In the genomic region with DNA sequence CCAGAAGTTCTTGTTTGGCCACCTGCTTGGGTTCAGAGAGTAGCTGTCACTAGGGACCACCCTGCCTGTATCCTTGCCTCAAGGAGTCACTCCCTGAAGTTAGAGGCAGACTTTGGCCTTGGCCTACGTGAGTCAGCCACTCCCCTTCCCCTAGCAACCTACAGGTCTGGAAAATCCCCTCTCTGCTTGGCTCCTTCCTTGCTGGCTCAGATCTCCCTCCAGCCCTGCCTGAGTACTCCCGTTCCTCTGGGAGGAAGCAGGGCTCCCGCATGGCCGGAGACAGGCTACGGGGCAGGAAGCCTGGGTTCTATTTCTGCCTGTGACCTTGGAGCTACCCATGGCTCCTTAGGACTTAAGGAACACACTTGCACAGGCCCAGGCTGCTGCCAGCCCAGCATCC, we compare ENCODE assay signal across 9 mouse cellular contexts. TPM values are rescaled to one million over a fixed set of nuclear protein-coding genes. Genes with fewer than 3 reads are reported as not detected.
DNase-seq lines count a peak whose midpoint lies in the region; ATAC-seq and TF ChIP-seq lines count a peak whose summit lies in the region.
"Had no signal": no experiment of that assay in that cellular context is flagged by ENCODE, and none has a peak within 500 bp of the region (broad histone marks: within the 10 kb centered on the region; RNA-seq: fewer than 3 reads in every experiment).

No protein-coding gene starts in this region.

- H3K9me3 ChIP-seq in neural tube, embryonic 15.5 days (replicated peaks), result no peaks in the 10 kb centered on the region
- H3K9me3 ChIP-seq in midbrain, embryonic 16.5 days (replicated peaks; ENCODE audit: control insufficient read depth, low read length, poor library complexity, severe bottlenecking), result no peaks in the 10 kb centered on the region

- no peaks in the 10 kb centered on the region for H3K27me3 ChIP-seq in heart, adult 2 months (ENCODE audit: control insufficient read depth, insufficient read depth, low read length)
- no peaks in the 10 kb centered on the region for H3K27me3 ChIP-seq in neural tube, embryonic 15.5 days (replicated peaks)
- H3K27me3 ChIP-seq in midbrain, embryonic 16.5 days (ENCODE audit: control insufficient read depth, insufficient read depth, low read depth, low read length), result no peaks in the 10 kb centered on the region

- DNase-seq in layer of hippocampus, adult 2 months (ENCODE audit: low spot score in 2 of 2), result no peak
- no peak for DNase-seq in layer of hippocampus, adult 18-20 months (ENCODE audit: low spot score in 2 of 2)
- DNase-seq in heart, adult 2 months, result peak; percentile 73 to 84
- peak; percentile 75 for DNase-seq in kidney, adult 11 months
- DNase-seq in left cerebral cortex, postnatal 14 days (ENCODE audit: low spot score in 2 of 2), result no peak
- DNase-seq in cerebellum, postnatal 10 days, result no peak

- H3K36me3 ChIP-seq in heart, adult 2 months (ENCODE audit: control insufficient read depth, insufficient read depth, low read length), result peaks cover 12% of the 10 kb centered on the region
- H3K36me3 ChIP-seq in neural tube, embryonic 15.5 days, result no peaks in the 10 kb centered on the region
- no peaks in the 10 kb centered on the region for H3K36me3 ChIP-seq in midbrain, embryonic 16.5 days (ENCODE audit: control insufficient read depth, insufficient read depth, low read length)

- H3K27ac ChIP-seq in layer of hippocampus, adult 2 months, result peak overlapping the region; percentile 69
- H3K27ac ChIP-seq in heart, adult 2 months, result peak overlapping the region; percentile 84
- H3K27ac ChIP-seq in neural tube, embryonic 15.5 days (replicated peaks), result peak overlapping the region; percentile 71; the same call in 1 of the 2 replicates
- H3K27ac ChIP-seq in midbrain, embryonic 16.5 days (ENCODE audit: low read length), result no peak overlapping the region

- H3K79me2 ChIP-seq in heart, adult 2 months (replicated peaks; ENCODE audit: control insufficient read depth, insufficient read depth, low read length), result peaks cover 7% of the 10 kb centered on the region

- peak; percentile 36; the same call in 1 of the 2 replicates for TF ChIP-seq POLR2A in heart, adult 2 months (IDR thresholded peaks at IDR 0.05; ENCODE audit: insufficient read depth, low read depth, low read length)

- peak overlapping the region; percentile 39 for H3K9ac ChIP-seq in heart, adult 2 months (ENCODE audit: low read depth, low read length)
- H3K9ac ChIP-seq in neural tube, embryonic 15.5 days (replicated peaks), result no peak overlapping the region
- no peak overlapping the region for H3K9ac ChIP-seq in midbrain, embryonic 16.5 days (ENCODE audit: low read depth, low read length)

- intact Hi-C loops in heart, adult 2 months (cut with DNase I), result loop anchor here (1.0 kb wide), 1 partner anchor 8 kb away; no protein-coding TSS in a partner anchor
- intact Hi-C loops in left cerebral cortex, postnatal 14 days (cut with DNase I), result no loop called here

- 16% methylated on average over 5 of the region's 5 CpGs for WGBS in heart, adult 2 months
- 91% methylated on average over 5 of the region's 5 CpGs for WGBS in neural tube, embryonic 15.5 days
- 72% methylated on average over 5 of the region's 5 CpGs for WGBS in midbrain, embryonic 16.5 days

- peaks cover 71% of the 10 kb centered on the region for H3K4me1 ChIP-seq in heart, adult 2 months (ENCODE audit: control insufficient read depth, insufficient read depth, low read length)
- H3K4me1 ChIP-seq in neural tube, embryonic 15.5 days, result peaks cover 28% of the 10 kb centered on the region
- H3K4me1 ChIP-seq in midbrain, embryonic 16.5 days (ENCODE audit: control insufficient read depth, insufficient read depth, low read length), result no peaks in the 10 kb centered on the region

- no peak for ATAC-seq in neural tube, embryonic 15.5 days (ENCODE audit: low FRiP score)
- ATAC-seq in midbrain, embryonic 16.5 days, result no peak

- TF ChIP-seq CTCF in layer of hippocampus, adult 2 months (conservative IDR thresholded peaks at IDR 0.05), result no peak
- no peak for TF ChIP-seq CTCF in heart, adult 2 months (IDR thresholded peaks at IDR 0.05)

- no peak overlapping the region for H3K4me2 ChIP-seq in neural tube, embryonic 15.5 days
- H3K4me2 ChIP-seq in midbrain, embryonic 16.5 days (ENCODE audit: low read length), result no peak overlapping the region

- no peak overlapping the region for H3K4me3 ChIP-seq in layer of hippocampus, adult 2 months
- H3K4me3 ChIP-seq in heart, adult 2 months, result no peak overlapping the region; the same call in 1 of the 2 replicates
- no peak overlapping the region for H3K4me3 ChIP-seq in neural tube, embryonic 15.5 days (replicated peaks)
- H3K4me3 ChIP-seq in midbrain, embryonic 16.5 days (ENCODE audit: low read depth, low read length), result no peak overlapping the region

- TF ChIP-seq EP300 in heart, adult 2 months (IDR thresholded peaks at IDR 0.05; ENCODE audit: insufficient read depth, low read depth, low read length), result peak; percentile 89

RNA-seq across cellular contexts. Expression of a gene that starts 28.8 kb away (rescaled TPM):
- 1 to 10 TPM; 4.0 to 5.2 TPM for total RNA-seq in layer of hippocampus, adult 2 months (2021)
- total RNA-seq in layer of hippocampus, adult 18-20 months (2021), result 1 to 10 TPM; 4.2 to 4.3 TPM
- total RNA-seq in heart, adult 2 months (2021), result 100 to 1,000 TPM; 174 to 190 TPM
- polyA plus RNA-seq in heart, adult 2 months (2012; rRNA removed), result 86.7 and 114 TPM in 2 replicates
- 7.5 and 9.8 TPM in 2 replicates for polyA plus RNA-seq in neural tube, embryonic 15.5 days (2015; fragmentation: Nextera tagmentation; extraction: Ambion mirVana)
- total RNA-seq in left cerebral cortex, postnatal 14 days (2021), result 10 to 100 TPM; 11.6 to 12.9 TPM
- polyA plus RNA-seq in midbrain, embryonic 16.5 days (2015; fragmentation: Nextera tagmentation; extraction: Ambion mirVana), result 3.4 and 3.6 TPM in 2 replicates

RNA-seq across cellular contexts. Expression of a gene that starts 44.3 kb away (rescaled TPM):
- not detected for total RNA-seq in layer of hippocampus, adult 2 months (2021)
- not detected for total RNA-seq in layer of hippocampus, adult 18-20 months (2021)
- total RNA-seq in heart, adult 2 months (2021), result not detected
- 0.38 and 0.57 TPM in 2 replicates for polyA plus RNA-seq in heart, adult 2 months (2012; rRNA removed)
- polyA plus RNA-seq in neural tube, embryonic 15.5 days (2015; fragmentation: Nextera tagmentation; extraction: Ambion mirVana), result not detected in 2 replicates
- total RNA-seq in left cerebral cortex, postnatal 14 days (2021), result not detected
- polyA plus RNA-seq in midbrain, embryonic 16.5 days (2015; fragmentation: Nextera tagmentation; extraction: Ambion mirVana), result not detected in 2 replicates
- total RNA-seq: MEL had no signal

Comparison
In these comparisons a context has a peak if more than half of its experiments do, and no peak if none do; other contexts are left out.
1. DNase-seq: peak in heart, adult 2 months (2 of 2) and kidney, adult 11 months (single experiment); none in layer of hippocampus, adult 2 months (0 of 2), layer of hippocampus, adult 18-20 months (0 of 2), left cerebral cortex, postnatal 14 days (0 of 2) and cerebellum, postnatal 10 days (0 of 2).
2. RNA of a gene that starts 28.8 kb away (total RNA-seq): 174 to 190 TPM in heart, adult 2 months; 11.6 to 12.9 TPM in left cerebral cortex, postnatal 14 days, 4.0 to 5.2 TPM in layer of hippocampus, adult 2 months and 4.2 to 4.3 TPM in layer of hippocampus, adult 18-20 months; every median in the first group is over 10 times any median in the second.